Mouse (Mus musculus): Measurements from ENCODE around the gene Myadml2.
A peak's percentile ranks its signal among the peaks of the same experiment; 100 is the strongest.

The Myadml2 gene

GRCm38 (mm10) chr11:120661076-120661460, 13.1 kb upstream of the Myadml2 start, which contains the start of gene Notum:
Notum (minus strand) TSS chr11:120661175.
- no peak for DNase-seq (ENCODE audit: low spot score in 2 of 2)

- no peak for DNase-seq (ENCODE audit: low spot score in 2 of 2)
Measured at GRCm38 (mm10) chr11:120660301-120661075, 12.5 kb upstream of the Myadml2 start.

- no peak for DNase-seq (ENCODE audit: low spot score in 2 of 2)
Measured at GRCm38 (mm10) chr11:120659509-120660300, 11.7 kb upstream of the Myadml2 start.

- peak; percentile 54 to 73 for DNase-seq (ENCODE audit: low spot score in 2 of 2)
Measured at GRCm38 (mm10) chr11:120658876-120659410, 11.0 kb upstream of the Myadml2 start.

- DNase-seq (ENCODE audit: low spot score in 2 of 2), result no peak
Measured at GRCm38 (mm10) chr11:120657301-120657700, 9.3 kb upstream of the Myadml2 start.

DNA sequence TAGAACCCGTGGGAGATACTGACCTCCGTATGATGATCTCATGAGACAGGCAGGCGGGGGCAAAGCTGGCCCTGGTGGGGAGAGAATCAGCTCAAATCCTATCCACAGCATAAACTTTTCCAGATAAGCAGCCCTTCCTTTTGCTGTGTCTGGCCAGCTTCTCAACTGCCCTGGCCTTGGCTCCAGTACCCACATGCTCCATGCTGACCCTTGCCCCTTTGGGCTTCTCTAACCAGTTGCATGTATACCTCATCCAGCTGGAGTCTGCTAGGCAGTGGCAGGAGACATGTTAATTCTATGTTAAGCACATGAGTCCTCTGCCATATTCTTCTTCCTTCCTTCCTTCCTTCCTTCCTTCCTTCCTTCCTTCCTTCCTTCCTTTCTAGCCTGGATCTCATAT, 6.8 kb upstream of the Myadml2 start:
- DNase-seq (ENCODE audit: low spot score in 2 of 2), result no peak

DNA sequence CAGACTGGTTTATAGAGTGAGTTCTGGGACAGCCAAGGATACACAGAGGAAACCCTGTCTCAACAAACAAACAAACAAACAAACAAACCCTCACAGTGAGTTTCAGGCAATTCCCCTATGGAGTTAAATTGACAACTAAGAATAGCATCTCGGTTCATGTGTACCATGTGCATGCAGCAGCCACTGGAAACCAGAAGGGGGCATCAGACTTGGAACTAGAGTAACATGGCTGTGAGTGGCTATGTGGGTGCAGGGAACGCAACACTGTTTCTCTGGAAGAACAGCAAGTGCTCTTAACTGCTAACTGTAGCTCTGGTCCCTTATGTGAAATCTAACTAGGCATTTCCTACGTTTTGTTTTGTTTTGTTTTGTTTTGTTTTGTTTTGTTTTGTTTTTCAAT, 3.9 kb upstream of the Myadml2 start:
- no peak for DNase-seq (ENCODE audit: low spot score in 2 of 2)

DNA sequence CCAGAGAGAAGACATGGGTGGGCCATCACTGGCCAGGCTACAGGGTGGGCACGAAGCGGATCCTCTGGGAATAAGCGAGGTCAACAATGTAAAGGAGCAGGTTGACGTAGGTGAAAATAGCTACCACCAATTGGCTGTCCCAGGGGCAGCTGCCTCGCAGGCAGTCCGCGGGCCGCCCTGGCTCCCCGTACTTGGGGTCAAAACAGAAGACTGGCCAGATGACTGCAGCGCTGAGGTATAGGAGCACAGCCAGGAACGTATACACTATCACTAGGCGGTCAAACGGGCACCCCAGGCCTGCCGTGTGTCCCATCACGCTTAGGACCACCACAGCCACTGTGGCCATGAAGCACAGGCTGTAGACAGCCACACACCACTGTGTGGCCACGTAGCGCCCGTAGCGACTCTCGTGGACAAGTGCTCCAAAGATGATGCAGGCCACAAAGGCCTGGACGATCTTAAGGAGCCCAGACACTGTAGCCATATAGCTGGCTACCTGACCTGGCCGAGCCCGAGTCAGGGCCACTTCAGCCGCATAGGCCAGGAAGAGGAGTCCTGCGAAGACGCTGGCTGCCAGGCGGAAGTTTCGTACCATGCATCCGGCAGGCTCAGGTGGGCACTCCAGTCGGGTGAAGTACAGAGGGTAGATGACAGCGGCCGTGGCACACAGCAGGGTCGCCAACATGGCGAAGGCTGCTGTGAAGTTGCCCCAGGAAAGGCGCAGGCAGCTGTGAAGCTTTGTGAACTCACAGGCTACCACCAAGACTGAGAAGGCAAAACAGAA, 719 bp downstream of the Myadml2 start:
- no peak for DNase-seq (ENCODE audit: low spot score in 2 of 2)

DNA sequence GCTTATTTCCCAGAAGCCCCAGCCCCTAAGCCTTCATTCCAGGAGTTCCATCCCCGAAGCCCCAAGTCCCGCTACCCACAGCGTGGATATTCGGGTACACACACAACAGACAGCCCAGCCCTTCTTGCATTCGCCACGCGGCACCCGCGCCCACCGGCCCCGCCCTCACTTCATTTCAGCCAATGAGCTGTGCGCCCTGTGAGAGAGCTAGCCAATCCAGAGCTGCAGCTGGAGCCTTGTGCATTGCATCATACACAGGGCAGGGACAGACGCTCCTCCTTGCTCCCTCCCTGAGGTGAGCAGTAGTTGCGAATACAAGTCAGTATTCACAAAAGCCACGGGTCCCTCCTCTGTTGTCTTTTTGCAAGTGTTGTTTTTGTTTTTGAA, 4.4 kb downstream of the Myadml2 start, which contains the start of gene Pycr1:
Gene Pycr1 (minus strand): TSS at position 169 of the 387 bp plus-strand sequence.
- DNase-seq (ENCODE audit: low spot score in 2 of 2), result peak; percentile 89 to 90

DNA sequence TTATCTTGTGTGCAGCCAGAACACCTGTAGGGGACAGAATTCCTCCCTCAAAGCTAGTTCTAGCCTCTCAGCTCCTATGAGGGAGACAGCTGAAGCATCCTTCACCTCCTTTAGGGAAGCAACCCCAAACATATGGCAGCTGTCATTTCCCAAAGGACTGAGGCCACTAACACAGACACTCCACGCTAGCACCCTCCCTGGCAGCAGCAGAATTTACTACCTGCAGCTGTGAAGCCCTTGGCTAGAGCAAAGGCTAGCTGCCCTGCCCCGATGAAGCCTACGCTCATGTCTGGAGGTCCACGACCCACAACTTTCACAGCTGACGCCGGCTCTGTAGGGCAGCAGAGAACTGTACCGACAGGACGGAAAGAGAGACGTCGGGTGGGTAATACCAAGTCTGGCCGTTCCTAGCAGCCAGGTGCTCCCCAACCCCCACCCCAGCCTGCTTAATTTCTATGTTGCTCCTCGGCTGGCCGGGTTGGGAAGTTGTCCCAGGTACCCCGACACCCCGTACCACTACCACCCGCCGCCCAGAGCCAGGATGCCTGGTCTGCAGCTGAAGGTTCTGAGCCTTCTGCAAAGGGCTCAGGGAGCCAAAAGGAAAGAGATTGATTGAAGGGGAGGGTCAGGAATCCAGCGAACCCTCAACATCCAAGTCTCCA, 4.9 kb downstream of the Myadml2 start:
- DNase-seq (ENCODE audit: low spot score in 2 of 2), result no peak

DNA sequence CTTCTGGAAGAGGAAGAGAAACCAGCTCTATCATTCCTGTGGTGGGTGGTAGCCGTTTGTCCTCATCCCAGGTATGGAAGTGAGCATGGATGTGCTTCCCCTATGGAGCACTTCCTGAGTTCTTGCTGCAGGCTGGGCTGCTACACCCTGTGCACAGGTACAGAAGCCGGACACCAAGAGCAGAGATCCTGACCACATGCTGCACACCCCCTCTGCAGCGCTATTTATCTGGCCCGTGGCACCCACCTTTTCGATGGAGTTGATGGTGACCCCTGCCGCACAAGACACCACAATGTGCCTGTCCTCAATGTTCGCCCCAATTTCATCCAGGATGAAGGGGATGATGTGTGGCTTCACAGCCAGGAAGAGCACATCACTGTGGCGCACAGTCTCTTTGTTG, 6.1 kb downstream of the Myadml2 start:
- DNase-seq (ENCODE audit: low spot score in 2 of 2), result no peak

- DNase-seq (ENCODE audit: low spot score in 2 of 2), result no peak
Measured at GRCm38 (mm10) chr11:120641255-120641654, 6.7 kb downstream of the Myadml2 start.

DNA sequence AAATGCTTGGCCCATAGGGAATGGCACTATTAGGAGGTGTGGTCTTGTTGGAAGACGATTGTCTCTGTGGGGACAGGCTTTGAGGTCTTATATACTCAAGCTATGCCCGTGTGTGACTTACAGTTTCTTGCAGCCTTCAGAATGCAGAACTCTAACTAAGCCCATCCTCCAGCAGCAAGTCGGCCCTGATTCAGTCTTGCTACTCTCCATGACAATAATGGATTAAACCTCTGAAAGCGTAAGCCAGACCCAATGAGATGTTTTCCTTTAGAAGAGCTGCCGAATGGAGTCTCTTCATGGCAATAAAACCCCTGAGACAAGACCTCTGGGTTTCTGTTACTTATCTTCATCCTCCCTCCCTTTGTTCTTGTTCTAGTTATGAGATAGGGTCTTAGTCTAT, 13.1 kb downstream of the Myadml2 start:
- DNase-seq (ENCODE audit: low spot score in 2 of 2), result no peak

GRCm38 (mm10) chr11:120633520-120634343, 14.2 kb downstream of the Myadml2 start, which contains the start of gene Mafg:
Mafg (minus strand) TSS chr11:120633600.
- DNase-seq (ENCODE audit: low spot score in 2 of 2), result peak; percentile 79 to 85

- peak; percentile 60 to 70 for DNase-seq (ENCODE audit: low spot score in 2 of 2)
Measured at GRCm38 (mm10) chr11:120632559-120633519, 15.1 kb downstream of the Myadml2 start.

DNA sequence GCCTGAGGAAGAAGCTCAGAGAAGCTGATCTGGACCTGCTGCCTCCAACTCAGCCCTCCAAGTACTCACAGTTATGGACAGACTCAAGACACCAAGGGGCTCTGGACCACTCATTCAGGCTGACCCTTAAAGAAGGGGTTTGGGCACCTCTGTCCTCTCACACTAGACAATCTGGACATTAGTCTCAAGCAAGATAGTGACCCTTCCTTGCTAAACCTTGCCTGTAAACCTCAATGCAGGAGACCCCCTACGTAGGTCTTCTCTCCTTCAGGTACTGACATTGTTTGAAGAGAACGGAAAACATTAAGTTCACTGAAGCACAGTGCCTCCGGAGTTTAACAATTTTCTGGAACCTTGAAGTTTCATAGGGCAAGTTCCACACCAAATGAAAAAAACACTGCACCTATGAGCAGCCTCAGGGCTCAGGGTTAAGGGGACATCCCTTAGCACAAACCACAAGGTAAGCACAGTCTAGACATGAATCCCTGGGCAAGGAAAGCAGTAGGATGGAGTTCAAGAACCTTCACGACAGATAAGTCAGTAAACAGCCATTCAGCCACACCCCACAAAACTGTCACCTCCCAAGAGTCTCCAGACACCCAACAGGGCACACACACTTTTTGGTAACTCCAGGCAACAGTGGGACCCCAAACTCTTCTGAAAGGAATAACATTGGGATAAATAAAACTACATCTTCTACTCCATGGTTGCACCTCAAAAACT, 16.1 kb downstream of the Myadml2 start:
- DNase-seq (ENCODE audit: low spot score in 2 of 2), result no peak

GRCm38 (mm10) chr11:120630881-120631725, 16.9 kb downstream of the Myadml2 start:
- DNase-seq (ENCODE audit: low spot score in 2 of 2), result no peak
